Mouse (Mus musculus): ENCODE measurements at regions not wholly inside any gene's neighbourhood (a gene's known extent, or its start where the extent isn't known, plus 50 kb on each side); places are given as distances from the start of the nearest gene placed in this dataset.

DNA sequence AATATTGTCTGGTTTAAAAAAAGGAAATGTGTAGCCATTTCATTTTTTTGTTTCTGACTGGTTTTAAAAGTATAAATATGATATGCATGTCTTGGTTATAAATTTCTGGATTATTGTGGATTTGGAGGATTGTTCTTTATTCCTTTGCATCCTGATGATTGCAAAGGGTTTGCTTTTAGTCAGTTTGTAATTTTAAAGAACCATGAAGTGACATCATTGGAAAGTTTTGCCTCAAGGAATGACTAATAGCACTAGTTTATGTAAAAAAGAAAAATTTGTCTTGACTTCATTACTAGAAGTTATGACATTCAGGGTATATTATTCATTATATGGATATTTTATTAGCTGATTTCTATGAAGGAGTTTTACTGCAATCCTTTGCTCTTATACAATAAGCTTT, 863.9 kb downstream of the Kcnma1 start:
- no peak overlapping the region for H3K27ac ChIP-seq
- no peaks in the 10 kb centered on the region for H3K9me3 ChIP-seq (ENCODE audit: low read length)
- no peaks in the 10 kb centered on the region for H3K4me1 ChIP-seq (ENCODE audit: insufficient read depth, low read length)
- no peaks in the 10 kb centered on the region for H3K36me3 ChIP-seq (ENCODE audit: insufficient read depth, low read length)
- H3K4me2 ChIP-seq (ENCODE audit: low read depth, low read length) = no peak overlapping the region
- DNase-seq (ENCODE audit: low spot score) (no peak), ATAC-seq (no peak)
- H3K27me3 ChIP-seq (ENCODE audit: insufficient read depth, low read length) = no peaks in the 10 kb centered on the region
- no peak overlapping the region for H3K4me3 ChIP-seq (ENCODE audit: low read length)
- no peak for TF ChIP-seq CTCF (IDR thresholded peaks at IDR 0.05; ENCODE audit: low read depth)
- H3K9ac ChIP-seq (replicated peaks; ENCODE audit: low read length) = no peak overlapping the region

DNA sequence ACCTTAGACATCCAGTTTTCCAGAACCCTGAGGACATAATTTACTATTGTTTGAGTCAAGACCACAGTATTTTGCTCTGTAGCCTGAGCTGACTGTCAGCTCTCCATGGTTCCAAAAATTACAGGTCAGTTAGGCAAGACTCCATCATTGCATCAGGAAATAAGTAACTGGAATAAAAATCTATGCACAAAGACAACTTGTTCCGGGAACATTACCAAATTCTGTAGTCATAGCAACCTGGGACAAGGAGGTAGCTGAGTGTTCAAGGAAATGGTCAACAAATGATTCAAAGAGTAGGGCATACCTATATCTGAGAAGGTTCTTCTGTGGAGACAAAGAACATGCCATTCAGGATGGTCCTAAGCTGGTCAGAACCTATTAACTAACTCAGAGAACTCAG, 867.3 kb downstream of the Kcnma1 start:
- ATAC-seq (no peak), DNase-seq (ENCODE audit: low spot score) (no peak)
- no peak overlapping the region for H3K4me3 ChIP-seq (ENCODE audit: low read length)
- H3K9me3 ChIP-seq (ENCODE audit: low read length) = no peaks in the 10 kb centered on the region
- no peak overlapping the region for H3K27ac ChIP-seq
- 74% methylated on average over 1 of the region's 1 CpGs for WGBS
- H3K4me2 ChIP-seq (ENCODE audit: low read depth, low read length) = no peak overlapping the region
- no peak for TF ChIP-seq CTCF (IDR thresholded peaks at IDR 0.05; ENCODE audit: low read depth)
- no peak overlapping the region for H3K9ac ChIP-seq (replicated peaks; ENCODE audit: low read length)
- H3K4me1 ChIP-seq (ENCODE audit: insufficient read depth, low read length) = no peaks in the 10 kb centered on the region
- no peaks in the 10 kb centered on the region for H3K27me3 ChIP-seq (ENCODE audit: insufficient read depth, low read length)
- H3K36me3 ChIP-seq (ENCODE audit: insufficient read depth, low read length) = no peaks in the 10 kb centered on the region

DNA sequence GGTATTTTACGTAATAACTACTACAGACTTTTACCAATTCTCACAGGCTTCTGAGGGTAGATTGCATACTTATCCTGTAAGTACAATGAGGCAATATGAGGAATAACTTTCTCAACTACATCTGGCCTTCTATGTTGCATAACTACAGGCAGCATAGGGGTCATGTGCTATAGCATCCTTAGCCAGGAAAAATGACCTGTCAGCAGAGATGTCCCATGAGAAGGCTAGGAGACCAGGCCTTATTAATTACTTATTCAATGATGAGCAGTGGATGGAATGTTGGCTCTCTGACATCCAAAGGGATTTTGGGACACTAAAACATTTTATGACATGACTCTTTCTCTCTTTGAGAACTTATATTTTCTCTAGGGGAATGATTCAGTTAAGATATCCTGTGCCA, 873.9 kb downstream of the Kcnma1 start:
- Histone ChIP-seq H3K9ac (replicated peaks; ENCODE audit: low read length) (no peak overlapping the region), H3K36me3 (ENCODE audit: insufficient read depth, low read length) (no peaks in the 10 kb centered on the region), H3K4me1 (ENCODE audit: insufficient read depth, low read length) (no peaks in the 10 kb centered on the region), H3K4me2 (ENCODE audit: low read depth, low read length) (no peak overlapping the region), H3K9me3 (ENCODE audit: low read length) (no peaks in the 10 kb centered on the region), H3K27ac (no peak overlapping the region), H3K27me3 (ENCODE audit: insufficient read depth, low read length) (no peaks in the 10 kb centered on the region), H3K4me3 (ENCODE audit: low read length) (no peak overlapping the region)
- TF ChIP-seq CTCF (IDR thresholded peaks at IDR 0.05; ENCODE audit: low read depth) = no peak
- no peak for ATAC-seq
- DNase-seq (ENCODE audit: low spot score) = no peak
- 94% methylated on average over 1 of the region's 1 CpGs for WGBS

DNA sequence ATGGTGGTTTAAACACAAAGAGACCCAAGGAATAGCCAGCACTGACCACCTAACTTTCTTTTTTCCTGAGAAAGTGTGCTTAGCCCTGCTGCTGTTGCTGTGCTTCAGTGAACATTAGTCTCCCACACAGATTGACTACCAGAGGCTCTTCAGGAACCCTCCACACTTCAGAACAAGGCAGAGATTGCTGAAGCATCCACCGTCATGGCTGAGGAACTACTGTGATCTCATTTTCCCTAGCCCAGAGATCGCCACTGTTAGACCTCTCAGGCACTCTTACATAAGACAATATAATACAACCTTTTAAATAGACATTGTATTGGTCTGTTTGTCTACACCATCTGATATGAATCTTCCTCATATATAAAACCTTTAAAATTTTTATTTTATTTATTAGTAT, 879.6 kb downstream of the Kcnma1 start:
- Histone ChIP-seq H3K36me3 (ENCODE audit: insufficient read depth, low read length) (no peaks in the 10 kb centered on the region), H3K27me3 (ENCODE audit: insufficient read depth, low read length) (no peaks in the 10 kb centered on the region), H3K4me3 (ENCODE audit: low read length) (no peak overlapping the region), H3K9ac (replicated peaks; ENCODE audit: low read length) (no peak overlapping the region), H3K27ac (no peak overlapping the region), H3K4me1 (ENCODE audit: insufficient read depth, low read length) (0 out of 2 replicates have a peak, but pooled peaks cover 4% of the 10 kb centered on the region), H3K4me2 (ENCODE audit: low read depth, low read length) (no peak overlapping the region), H3K9me3 (ENCODE audit: low read length) (no peaks in the 10 kb centered on the region)
- DNase-seq (ENCODE audit: low spot score) (no peak), ATAC-seq (no peak)
- no peak for TF ChIP-seq CTCF (IDR thresholded peaks at IDR 0.05; ENCODE audit: low read depth)
- 85% methylated on average over 2 of the region's 2 CpGs for WGBS

DNA sequence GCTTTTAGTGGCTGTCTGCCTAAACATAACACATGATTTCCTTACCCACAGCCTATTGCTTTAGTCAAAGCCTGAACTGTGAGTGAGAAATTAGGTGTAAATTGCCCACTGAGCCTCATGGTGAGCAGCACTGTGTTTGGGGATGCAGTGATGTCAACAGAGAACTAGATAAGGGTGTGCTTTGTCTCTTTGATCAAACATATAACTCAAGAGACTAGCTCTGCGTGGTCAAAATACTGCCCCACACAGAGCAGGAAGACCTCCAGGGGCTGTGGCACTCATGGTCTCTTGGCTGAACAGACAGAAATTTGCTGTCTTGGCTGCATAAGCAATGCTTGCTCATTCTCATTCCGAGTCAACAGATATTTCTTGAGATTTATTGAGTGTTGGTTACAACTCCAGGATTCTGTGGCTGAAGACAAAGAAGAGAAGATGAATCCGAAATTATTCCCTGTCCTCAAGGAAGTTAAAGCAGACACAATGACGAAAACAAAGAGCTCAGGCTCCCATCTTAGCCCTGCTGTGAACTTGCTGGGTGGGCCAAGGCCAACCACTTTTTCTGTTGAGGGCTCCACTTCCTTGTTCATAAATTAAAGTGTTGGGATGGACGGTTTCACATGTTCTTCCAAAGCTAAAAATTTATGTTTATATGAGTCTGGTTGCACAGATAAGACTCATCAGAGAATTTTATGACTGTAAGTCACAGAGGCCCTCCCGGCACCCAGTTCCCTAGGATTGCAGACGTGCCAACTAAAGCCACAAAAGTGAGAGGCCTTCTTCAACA, 882.4 kb downstream of the Kcnma1 start:
- 0 out of 2 replicates have a peak, but pooled peaks cover 4% of the 10 kb centered on the region for H3K4me1 ChIP-seq (ENCODE audit: insufficient read depth, low read length)
- ATAC-seq (no peak), DNase-seq (ENCODE audit: low spot score) (no peak)
- no peak overlapping the region for H3K9ac ChIP-seq (replicated peaks; ENCODE audit: low read length)
- 74% methylated on average over 7 of the region's 7 CpGs for WGBS
- TF ChIP-seq CTCF (IDR thresholded peaks at IDR 0.05; ENCODE audit: low read depth) = no peak
- H3K4me3 ChIP-seq (ENCODE audit: low read length) = no peak overlapping the region
- H3K27me3 ChIP-seq (ENCODE audit: insufficient read depth, low read length) = no peaks in the 10 kb centered on the region
- no peaks in the 10 kb centered on the region for H3K9me3 ChIP-seq (ENCODE audit: low read length)
- H3K27ac ChIP-seq = no peak overlapping the region
- H3K36me3 ChIP-seq (ENCODE audit: insufficient read depth, low read length) = no peaks in the 10 kb centered on the region
- no peak overlapping the region for H3K4me2 ChIP-seq (ENCODE audit: low read depth, low read length)

DNA sequence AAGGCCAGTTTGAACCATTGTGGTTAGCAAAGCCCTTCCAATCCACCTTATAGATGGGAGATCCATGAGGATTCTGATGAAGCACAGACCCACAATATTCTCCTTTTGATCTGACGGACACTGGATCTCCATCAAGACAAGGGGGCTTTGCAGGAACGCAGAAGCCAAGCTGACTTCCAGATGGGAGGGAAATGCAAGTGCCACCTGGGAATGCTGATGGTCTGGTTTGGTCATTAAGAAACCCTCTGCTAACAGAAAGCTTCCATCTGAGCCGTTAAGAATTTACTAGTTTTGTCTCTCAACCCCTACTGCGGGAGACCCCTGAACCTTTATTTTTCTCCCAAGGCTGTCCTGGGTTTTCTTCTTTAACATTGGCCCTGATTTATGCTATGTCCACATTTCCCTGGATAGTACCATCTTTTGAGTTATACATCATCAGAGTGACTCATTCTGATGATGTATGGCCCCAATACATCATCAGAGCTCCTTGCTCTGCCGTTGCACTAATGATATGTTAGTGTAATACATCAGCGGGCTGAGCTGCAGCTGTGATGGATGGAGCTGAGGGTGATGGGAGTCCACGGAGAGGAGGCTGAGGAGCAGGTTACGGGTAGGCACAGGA, 898.3 kb downstream of the Kcnma1 start:
- TF ChIP-seq CTCF (IDR thresholded peaks at IDR 0.05; ENCODE audit: low read depth) = no peak
- Histone ChIP-seq H3K36me3 (ENCODE audit: insufficient read depth, low read length) (no peaks in the 10 kb centered on the region), H3K9me3 (ENCODE audit: low read length) (no peaks in the 10 kb centered on the region), H3K4me1 (ENCODE audit: insufficient read depth, low read length) (no peaks in the 10 kb centered on the region), H3K9ac (replicated peaks; ENCODE audit: low read length) (no peak overlapping the region), H3K4me2 (ENCODE audit: low read depth, low read length) (no peak overlapping the region), H3K27ac (no peak overlapping the region), H3K4me3 (ENCODE audit: low read length) (no peak overlapping the region), H3K27me3 (ENCODE audit: insufficient read depth, low read length) (no peaks in the 10 kb centered on the region)
- ATAC-seq (no peak), DNase-seq (ENCODE audit: low spot score) (no peak)
- 78% methylated on average over 8 of the region's 8 CpGs for WGBS

DNA sequence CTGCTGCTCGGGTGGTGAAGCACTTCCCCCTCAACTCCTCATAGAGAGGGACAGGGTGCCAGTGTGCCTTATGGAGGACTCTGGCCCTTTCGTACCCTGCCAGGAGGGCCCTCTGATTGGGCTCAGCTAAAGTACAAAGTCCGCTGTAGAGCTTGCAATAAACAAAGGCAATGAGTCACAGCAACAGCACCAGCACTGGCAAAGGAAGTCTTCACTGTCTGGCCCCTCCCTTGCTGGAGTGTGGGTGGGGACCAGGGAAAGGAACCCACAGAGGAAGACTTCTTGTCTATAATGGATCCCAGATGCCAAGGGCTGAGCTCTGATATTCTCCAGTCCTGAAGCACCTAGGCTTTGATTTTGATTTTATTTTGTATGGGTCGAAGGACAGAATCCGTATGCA, 899.4 kb downstream of the Kcnma1 start:
- DNase-seq (ENCODE audit: low spot score) (no peak), ATAC-seq (no peak)
- H3K27ac ChIP-seq = no peak overlapping the region
- H3K4me3 ChIP-seq (ENCODE audit: low read length) = no peak overlapping the region
- no peaks in the 10 kb centered on the region for H3K27me3 ChIP-seq (ENCODE audit: insufficient read depth, low read length)
- H3K36me3 ChIP-seq (ENCODE audit: insufficient read depth, low read length) = no peaks in the 10 kb centered on the region
- TF ChIP-seq CTCF (IDR thresholded peaks at IDR 0.05; ENCODE audit: low read depth) = no peak
- H3K4me1 ChIP-seq (ENCODE audit: insufficient read depth, low read length) = no peaks in the 10 kb centered on the region
- H3K9ac ChIP-seq (replicated peaks; ENCODE audit: low read length) = no peak overlapping the region
- 70% methylated on average over 5 of the region's 5 CpGs for WGBS
- H3K9me3 ChIP-seq (ENCODE audit: low read length) = no peaks in the 10 kb centered on the region
- no peak overlapping the region for H3K4me2 ChIP-seq (ENCODE audit: low read depth, low read length)

All from hindbrain, postnatal 0 days (tissue).